Mouse (Mus musculus) heart, embryonic 16.5 days (tissue): ENCODE data around the gene Ccm2. TPM values are rescaled to one million over a fixed set of nuclear protein-coding genes. Genes with fewer than 3 reads are reported as not detected.

Experiments
- ATAC-seq: fragments of 200-750 bp; cut with Nextera tagmentation; replicated peaks from 2 replicates; pipeline ENCODE4 v1.8.0; 2017; ENCODE audit warnings: moderate number of reproducible peaks; ENCODE audit not compliant: insufficient read depth, low FRiP score; ENCODE audit errors: extremely low read depth
- H3K27ac ChIP-seq: fragments of 300-500 bp; sonication (generic); 2 replicates; pipeline ENCODE4 v1.5.1; 2014; ENCODE audit warnings: mild to moderate bottlenecking, low read length, control low read depth, moderate library complexity
- H3K27me3 ChIP-seq: fragments of 300-500 bp; sonication (generic); 2 replicates; pipeline ENCODE4 v1.6.1; 2014; ENCODE audit warnings: low read length, mixed read lengths; ENCODE audit not compliant: control insufficient read depth, insufficient read depth
- H3K36me3 ChIP-seq: fragments of 300-500 bp; sonication (generic); 2 replicates; pipeline ENCODE4 v1.6.1; 2014; ENCODE audit not compliant: control insufficient read depth, insufficient read depth
- H3K4me1 ChIP-seq: fragments of 300-500 bp; sonication (generic); 2 replicates; pipeline ENCODE4 v1.6.1; 2014; ENCODE audit warnings: low read length, mixed read lengths; ENCODE audit not compliant: control insufficient read depth, insufficient read depth
- H3K4me2 ChIP-seq: fragments of 300-500 bp; sonication (generic); 2 replicates; pipeline ENCODE4 v1.6.1; 2014; ENCODE audit warnings: low read depth, mild to moderate bottlenecking, control low read depth, low read length
- H3K4me3 ChIP-seq: fragments of 300-500 bp; sonication (generic); 2 replicates; pipeline ENCODE4 v1.5.1; 2014; ENCODE audit warnings: mild to moderate bottlenecking, control low read depth, low read length
- H3K9ac ChIP-seq: fragments of 300-500 bp; sonication (generic); 2 replicates; pipeline ENCODE4 v1.6.1; 2014; ENCODE audit warnings: low read length, control low read depth
- H3K9me3 ChIP-seq: fragments of 300-500 bp; sonication (generic); replicated peaks from 2 replicates; pipeline ENCODE4 v1.6.1; 2016; ENCODE audit warnings: low read length; ENCODE audit not compliant: control insufficient read depth
- WGBS: fragments of 180-500 bp; shearing (Covaris S2); extraction: QIAGEN DNeasy Blood & Tissue Kit; methylation state at CpG from one replicate; pipeline ENCODE4 v1.1.7; 2014; 5-methylcytosine and 5-hydroxymethylcytosine counted together
- polyA plus RNA-seq: library from polyadenylated mRNA; unstranded; fragments of >200 nt; fragmentation: Nextera tagmentation; extraction: Ambion mirVana; gene quantifications from 2 replicates; pipeline ENCODE4 v1.2.1, GENCODE M21; 2015

The Ccm2 gene
- polyA plus RNA-seq, 1 experiment from 2014 or later = 58.7 TPM

DNA sequence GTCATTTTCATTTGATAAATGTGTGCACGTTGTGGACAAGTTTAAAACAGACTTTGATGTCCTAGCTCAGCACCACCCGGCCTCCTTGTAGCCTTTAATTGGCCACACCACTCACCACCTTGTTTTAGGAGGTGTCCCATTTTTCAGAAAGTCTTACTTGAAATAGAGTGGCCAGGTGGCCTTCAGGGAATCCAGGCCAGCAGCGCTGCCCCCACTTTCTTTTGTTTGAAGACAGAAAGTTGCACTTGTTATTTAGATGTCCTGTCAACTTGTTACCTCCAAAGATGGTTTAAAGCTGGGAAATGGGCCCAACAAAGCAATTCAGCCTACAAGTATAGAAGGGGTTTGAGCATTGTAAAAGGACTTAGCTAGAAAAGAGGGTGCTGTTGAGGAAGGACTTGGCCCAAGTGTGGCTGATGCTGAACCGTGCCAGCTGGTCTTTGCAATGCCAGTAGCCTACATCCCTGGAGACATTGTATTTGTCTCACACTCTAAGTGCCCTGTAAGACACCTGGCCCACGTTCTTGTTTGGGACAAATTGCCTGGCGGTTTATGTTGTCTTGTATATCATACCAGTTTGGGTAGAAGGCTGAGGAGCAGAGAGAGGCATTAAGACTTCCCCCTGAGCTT lies 1.1 kb downstream of the Ccm2 start:
- H3K9me3 ChIP-seq = no peaks in the 10 kb centered on the region
- H3K4me1 ChIP-seq = peaks cover 17% of the 10 kb centered on the region
- H3K4me2 ChIP-seq = peak overlapping the region; percentile 84
- peak overlapping the region; percentile 99 for H3K27ac ChIP-seq
- no peaks in the 10 kb centered on the region for H3K27me3 ChIP-seq
- 0 out of 2 replicates have a peak, but pooled peaks cover 2% of the 10 kb centered on the region for H3K36me3 ChIP-seq
- H3K9ac ChIP-seq = peak overlapping the region; percentile 95
- H3K4me3 ChIP-seq = peak overlapping the region; percentile 90
- 34% methylated on average over 6 of the region's 6 CpGs for WGBS
- no peak for ATAC-seq

DNA sequence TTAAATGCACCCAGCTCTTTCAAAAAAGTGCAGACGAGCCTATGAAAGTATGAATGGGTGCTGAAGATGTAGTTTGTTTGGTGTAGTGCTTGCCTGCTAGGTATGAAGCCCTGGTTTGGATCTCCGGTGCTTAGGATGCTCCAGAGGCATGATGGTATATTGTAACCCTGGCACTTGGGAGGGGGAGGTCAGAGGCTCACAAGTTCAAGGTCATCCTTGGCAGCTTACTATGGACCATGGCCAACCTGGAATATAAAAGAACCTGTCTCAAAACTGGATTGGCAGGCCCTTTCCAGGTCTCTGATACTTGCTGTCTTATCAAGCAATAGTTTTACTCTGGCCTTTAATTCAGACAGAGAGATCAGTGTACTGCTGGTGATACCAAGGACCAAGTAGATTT lies 3.1 kb downstream of the Ccm2 start:
- Histone ChIP-seq H3K36me3 (0 out of 2 replicates have a peak, but pooled peaks cover 2% of the 10 kb centered on the region), H3K4me2 (no peak overlapping the region)
- WGBS = 87% methylated on average over 2 of the region's 2 CpGs

DNA sequence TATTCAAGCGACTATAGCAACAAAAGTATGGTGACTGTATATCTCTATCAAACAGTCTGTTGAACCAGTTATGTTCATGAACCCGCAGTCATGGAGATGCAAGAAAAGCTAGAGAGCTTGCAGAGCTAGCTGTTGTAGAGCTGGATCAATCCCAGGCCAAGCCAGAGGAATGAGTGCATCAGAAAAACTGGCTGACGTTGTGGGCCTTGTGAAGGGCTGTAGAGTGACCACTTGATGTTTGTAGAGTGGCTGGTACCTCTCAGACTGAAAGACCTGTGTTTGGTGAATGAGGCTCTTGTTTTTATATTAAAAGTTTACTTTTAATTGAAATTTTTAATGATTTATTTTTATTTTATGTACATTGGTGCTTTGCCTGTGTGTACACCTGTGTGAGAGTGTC lies 3.5 kb downstream of the Ccm2 start:
- Histone ChIP-seq H3K36me3 (0 out of 2 replicates have a peak, but pooled peaks cover 2% of the 10 kb centered on the region), H3K4me1 (peaks cover 21% of the 10 kb centered on the region), H3K4me3 (no peak overlapping the region), H3K9me3 (no peaks in the 10 kb centered on the region), H3K27me3 (no peaks in the 10 kb centered on the region), H3K27ac (no peak overlapping the region), H3K9ac (no peak overlapping the region), H3K4me2 (no peak overlapping the region)
- no peak for ATAC-seq
- WGBS = 82% methylated on average over 3 of the region's 3 CpGs

More for the DNA sequence above, 3.1 kb downstream of the Ccm2 start:
- H3K27ac ChIP-seq = no peak overlapping the region
- peaks cover 19% of the 10 kb centered on the region for H3K4me1 ChIP-seq
- H3K9me3 ChIP-seq = no peaks in the 10 kb centered on the region
- ATAC-seq = no peak
- H3K27me3 ChIP-seq = no peaks in the 10 kb centered on the region
- no peak overlapping the region for H3K4me3 ChIP-seq
- no peak overlapping the region for H3K9ac ChIP-seq

- Histone ChIP-seq H3K4me2 (no peak overlapping the region), H3K27ac (peak overlapping the region; percentile 23; the same call in 1 of the 2 replicates), H3K4me3 (no peak overlapping the region), H3K9ac (no peak overlapping the region), H3K9me3 (no peaks in the 10 kb centered on the region), H3K36me3 (no peaks in the 10 kb centered on the region), H3K4me1 (peaks cover 9% of the 10 kb centered on the region; the same call in 1 of the 2 replicates), H3K27me3 (no peaks in the 10 kb centered on the region)
- WGBS = 73% methylated on average over 3 of the region's 3 CpGs
- no peak for ATAC-seq
Measured at GRCm38 (mm10) chr11:6558234-6558633, 11.5 kb downstream of the Ccm2 start.

GRCm38 (mm10) chr11:6559996-6560395 lies 13.3 kb downstream of the Ccm2 start:
- ATAC-seq = no peak
- Histone ChIP-seq H3K4me2 (no peak overlapping the region), H3K4me3 (no peak overlapping the region), H3K4me1 (peaks cover 10% of the 10 kb centered on the region; the same call in 1 of the 2 replicates), H3K9me3 (no peaks in the 10 kb centered on the region), H3K9ac (no peak overlapping the region), H3K27me3 (no peaks in the 10 kb centered on the region), H3K27ac (0 out of 2 replicates have a peak overlapping the region, but pooled peaks have one; percentile 16), H3K36me3 (no peaks in the 10 kb centered on the region)
- 90% methylated on average over 2 of the region's 2 CpGs for WGBS

DNA sequence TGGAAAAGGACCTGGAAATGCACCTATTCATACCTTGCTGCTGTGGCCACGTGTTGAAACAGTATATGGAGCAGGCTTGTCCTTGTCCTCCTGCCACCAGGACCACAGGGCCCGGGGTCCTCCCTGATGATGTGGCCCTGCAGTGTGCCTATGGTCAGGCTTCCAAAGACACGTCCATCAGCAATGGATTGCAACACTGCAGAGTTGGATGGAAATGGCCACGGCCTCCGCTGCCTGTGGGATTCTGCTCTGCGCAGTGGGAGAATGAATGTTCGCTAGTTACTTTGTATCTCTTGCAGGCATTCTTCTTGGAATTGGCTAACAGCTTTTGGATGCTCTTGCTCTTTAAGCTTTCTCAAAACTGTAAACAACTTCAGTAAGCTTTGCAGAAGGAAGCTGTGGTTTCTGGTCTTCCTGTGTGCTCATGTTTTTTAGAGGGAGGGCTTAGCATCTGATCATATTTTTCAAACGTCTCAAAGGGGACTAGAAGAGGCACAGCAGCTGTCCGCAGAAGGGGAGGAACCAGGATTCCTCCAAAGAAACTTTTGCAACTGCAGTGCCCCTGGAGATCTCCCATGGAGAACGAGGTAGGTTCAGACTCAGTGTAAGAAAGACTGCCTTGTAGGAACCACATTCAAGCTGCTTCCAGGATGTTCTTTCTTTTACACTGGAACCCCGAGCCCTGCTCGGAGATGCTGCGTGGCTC lies 14.1 kb downstream of the Ccm2 start:
- Histone ChIP-seq H3K27ac (peak overlapping the region; percentile 41), H3K9ac (peak overlapping the region; percentile 32; the same call in 1 of the 2 replicates), H3K27me3 (no peaks in the 10 kb centered on the region), H3K4me2 (peak overlapping the region; percentile 30; the same call in 1 of the 2 replicates), H3K4me3 (peak overlapping the region; percentile 40), H3K9me3 (no peaks in the 10 kb centered on the region), H3K36me3 (no peaks in the 10 kb centered on the region), H3K4me1 (peaks cover 10% of the 10 kb centered on the region; the same call in 1 of the 2 replicates)
- 78% methylated on average over 13 of the region's 13 CpGs for WGBS
- no peak for ATAC-seq

GRCm38 (mm10) chr11:6561474-6561873 lies 14.8 kb downstream of the Ccm2 start:
- H3K4me3 ChIP-seq = peak overlapping the region; percentile 40
- no peaks in the 10 kb centered on the region for H3K27me3 ChIP-seq
- no peaks in the 10 kb centered on the region for H3K36me3 ChIP-seq
- WGBS = 89% methylated on average over 4 of the region's 4 CpGs
- H3K4me2 ChIP-seq = peak overlapping the region; percentile 30
- H3K9ac ChIP-seq = peak overlapping the region; percentile 32; the same call in 1 of the 2 replicates
- no peak for ATAC-seq
- no peaks in the 10 kb centered on the region for H3K9me3 ChIP-seq
- H3K4me1 ChIP-seq = peaks cover 10% of the 10 kb centered on the region; the same call in 1 of the 2 replicates
- peak overlapping the region; percentile 41 for H3K27ac ChIP-seq

- peak; percentile 39; the same call in 1 of the 2 replicates for ATAC-seq
- peak overlapping the region; percentile 40 for H3K4me3 ChIP-seq
- H3K9ac ChIP-seq = no peak overlapping the region
- H3K27ac ChIP-seq = no peak overlapping the region; the same call in 1 of the 2 replicates
- H3K4me1 ChIP-seq = peaks cover 10% of the 10 kb centered on the region; the same call in 1 of the 2 replicates
- H3K9me3 ChIP-seq = no peaks in the 10 kb centered on the region
- no peaks in the 10 kb centered on the region for H3K27me3 ChIP-seq
- H3K36me3 ChIP-seq = no peaks in the 10 kb centered on the region
- H3K4me2 ChIP-seq = peak overlapping the region; percentile 30; the same call in 1 of the 2 replicates
- 62% methylated on average over 6 of the region's 6 CpGs for WGBS
Measured at GRCm38 (mm10) chr11:6562359-6562758, 15.7 kb downstream of the Ccm2 start.

DNA sequence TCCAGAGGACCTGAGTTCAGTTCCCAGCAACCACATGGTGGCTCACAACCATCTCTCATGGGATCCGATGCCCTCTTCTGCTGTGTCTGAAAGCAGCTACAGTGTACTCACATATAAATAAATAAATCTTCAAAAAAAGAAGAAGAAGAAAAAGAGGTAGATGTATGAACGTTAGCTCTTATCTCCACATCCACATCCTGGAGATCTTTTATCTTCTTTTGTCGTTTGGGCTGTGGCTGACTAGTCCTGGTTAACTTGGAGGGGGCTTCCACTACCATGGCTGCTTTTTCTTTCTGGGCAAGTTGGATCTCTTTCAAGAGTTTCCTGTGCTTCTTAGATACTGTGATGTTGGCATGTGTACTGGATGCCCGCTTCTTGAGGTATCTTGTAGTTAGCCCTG lies 16.5 kb downstream of the Ccm2 start:
- Histone ChIP-seq H3K4me3 (no peak overlapping the region), H3K27me3 (no peaks in the 10 kb centered on the region), H3K27ac (no peak overlapping the region), H3K9ac (no peak overlapping the region), H3K36me3 (no peaks in the 10 kb centered on the region), H3K9me3 (no peaks in the 10 kb centered on the region), H3K4me2 (no peak overlapping the region), H3K4me1 (peaks cover 15% of the 10 kb centered on the region)
- 73% methylated on average over 4 of the region's 4 CpGs for WGBS
- no peak for ATAC-seq
